Mouse (Mus musculus): Measurements from ENCODE around the gene Wdr70. TPM values are rescaled to one million over a fixed set of nuclear protein-coding genes. Genes with fewer than 3 reads are reported as not detected.

Gene Wdr70
- polyA plus RNA-seq, 1 experiment = not detected

GRCm38 (mm10) chr15:7865305-7865704, 233.7 kb downstream of the Wdr70 start:
- Histone ChIP-seq H3K4me1 (ENCODE audit: control insufficient read depth, insufficient read depth, low read length) (peaks cover 4% of the 10 kb centered on the region), H3K4me3 (ENCODE audit: insufficient read depth, low read depth, low read length) (no peak overlapping the region), H3K27ac (ENCODE audit: insufficient read depth, low read depth, low read length) (no peak overlapping the region)
- TF ChIP-seq POLR2A (IDR thresholded peaks at IDR 0.05; ENCODE audit: insufficient read depth, low read depth, low read length) (no peak), CTCF (IDR thresholded peaks at IDR 0.05; ENCODE audit: insufficient read depth, low read depth, low read length) (no peak)
- WGBS = 89% methylated on average over 3 of the region's 3 CpGs

- WGBS = 38% methylated on average over 5 of the region's 5 CpGs
Observed at GRCm38 (mm10) chr15:7863328-7863727, 235.7 kb downstream of the Wdr70 start.

GRCm38 (mm10) chr15:7862890-7863289, 236.1 kb downstream of the Wdr70 start:
- no peak for TF ChIP-seq POLR2A (IDR thresholded peaks at IDR 0.05; ENCODE audit: insufficient read depth, low read depth, low read length)
- TF ChIP-seq CTCF (IDR thresholded peaks at IDR 0.05; ENCODE audit: insufficient read depth, low read depth, low read length) = no peak
- 86% methylated on average over 5 of the region's 5 CpGs for WGBS
- H3K27ac ChIP-seq (ENCODE audit: insufficient read depth, low read depth, low read length) = no peak overlapping the region
- H3K4me3 ChIP-seq (ENCODE audit: insufficient read depth, low read depth, low read length) = no peak overlapping the region
- H3K4me1 ChIP-seq (ENCODE audit: control insufficient read depth, insufficient read depth, low read length) = peaks cover 4% of the 10 kb centered on the region

More at GRCm38 (mm10) chr15:7863328-7863727, 235.7 kb downstream of the Wdr70 start:
- TF ChIP-seq POLR2A (IDR thresholded peaks at IDR 0.05; ENCODE audit: insufficient read depth, low read depth, low read length) = no peak
- no peak for TF ChIP-seq CTCF (IDR thresholded peaks at IDR 0.05; ENCODE audit: insufficient read depth, low read depth, low read length)
- H3K4me3 ChIP-seq (ENCODE audit: insufficient read depth, low read depth, low read length) = no peak overlapping the region
- H3K27ac ChIP-seq (ENCODE audit: insufficient read depth, low read depth, low read length) = no peak overlapping the region
- peaks cover 4% of the 10 kb centered on the region for H3K4me1 ChIP-seq (ENCODE audit: control insufficient read depth, insufficient read depth, low read length)

- no peak overlapping the region for H3K4me3 ChIP-seq (ENCODE audit: insufficient read depth, low read depth, low read length)
Observed at GRCm38 (mm10) chr15:7858841-7859240, 240.2 kb downstream of the Wdr70 start.

GRCm38 (mm10) chr15:7857418-7857817, 241.6 kb downstream of the Wdr70 start:
- no peaks in the 10 kb centered on the region for H3K4me1 ChIP-seq (ENCODE audit: control insufficient read depth, insufficient read depth, low read length)
- H3K27ac ChIP-seq (ENCODE audit: insufficient read depth, low read depth, low read length) = no peak overlapping the region
- no peak for TF ChIP-seq CTCF (IDR thresholded peaks at IDR 0.05; ENCODE audit: insufficient read depth, low read depth, low read length)
- no peak for TF ChIP-seq POLR2A (IDR thresholded peaks at IDR 0.05; ENCODE audit: insufficient read depth, low read depth, low read length)
- no peak overlapping the region for H3K4me3 ChIP-seq (ENCODE audit: insufficient read depth, low read depth, low read length)
- 54% methylated on average over 13 of the region's 13 CpGs for WGBS

More at GRCm38 (mm10) chr15:7858841-7859240, 240.2 kb downstream of the Wdr70 start:
- WGBS = 78% methylated on average over 5 of the region's 5 CpGs
- TF ChIP-seq CTCF (IDR thresholded peaks at IDR 0.05; ENCODE audit: insufficient read depth, low read depth, low read length) (no peak), POLR2A (IDR thresholded peaks at IDR 0.05; ENCODE audit: insufficient read depth, low read depth, low read length) (no peak)
- Histone ChIP-seq H3K27ac (ENCODE audit: insufficient read depth, low read depth, low read length) (no peak overlapping the region), H3K4me1 (ENCODE audit: control insufficient read depth, insufficient read depth, low read length) (peaks cover 4% of the 10 kb centered on the region)

- no peaks in the 10 kb centered on the region for H3K4me1 ChIP-seq (ENCODE audit: control insufficient read depth, insufficient read depth, low read length)
- no peak overlapping the region for H3K4me3 ChIP-seq (ENCODE audit: insufficient read depth, low read depth, low read length)
- no peak for TF ChIP-seq CTCF (IDR thresholded peaks at IDR 0.05; ENCODE audit: insufficient read depth, low read depth, low read length)
- TF ChIP-seq POLR2A (IDR thresholded peaks at IDR 0.05; ENCODE audit: insufficient read depth, low read depth, low read length) = no peak
- WGBS = 93% methylated on average over 4 of the region's 4 CpGs
- H3K27ac ChIP-seq (ENCODE audit: insufficient read depth, low read depth, low read length) = no peak overlapping the region
Observed at GRCm38 (mm10) chr15:7842398-7842797, 256.6 kb downstream of the Wdr70 start.

- Histone ChIP-seq H3K4me3 (ENCODE audit: insufficient read depth, low read depth, low read length) (no peak overlapping the region), H3K4me1 (ENCODE audit: control insufficient read depth, insufficient read depth, low read length) (no peaks in the 10 kb centered on the region), H3K27ac (ENCODE audit: insufficient read depth, low read depth, low read length) (no peak overlapping the region)
- TF ChIP-seq CTCF (IDR thresholded peaks at IDR 0.05; ENCODE audit: insufficient read depth, low read depth, low read length) (no peak), POLR2A (IDR thresholded peaks at IDR 0.05; ENCODE audit: insufficient read depth, low read depth, low read length) (no peak)
- 86% methylated on average over 1 of the region's 1 CpGs for WGBS
Observed at GRCm38 (mm10) chr15:7841664-7842063, 257.3 kb downstream of the Wdr70 start.

- TF ChIP-seq CTCF (IDR thresholded peaks at IDR 0.05; ENCODE audit: insufficient read depth, low read depth, low read length) (no peak), POLR2A (IDR thresholded peaks at IDR 0.05; ENCODE audit: insufficient read depth, low read depth, low read length) (no peak)
- Histone ChIP-seq H3K4me1 (ENCODE audit: control insufficient read depth, insufficient read depth, low read length) (no peaks in the 10 kb centered on the region), H3K4me3 (ENCODE audit: insufficient read depth, low read depth, low read length) (no peak overlapping the region), H3K27ac (ENCODE audit: insufficient read depth, low read depth, low read length) (no peak overlapping the region)
- 64% methylated on average over 7 of the region's 7 CpGs for WGBS
Observed at GRCm38 (mm10) chr15:7838921-7839309, 260.1 kb downstream of the Wdr70 start.

GRCm38 (mm10) chr15:7838060-7838920, 260.7 kb downstream of the Wdr70 start:
- H3K27ac ChIP-seq (ENCODE audit: insufficient read depth, low read depth, low read length) = no peak overlapping the region
- H3K4me3 ChIP-seq (ENCODE audit: insufficient read depth, low read depth, low read length) = no peak overlapping the region
- no peaks in the 10 kb centered on the region for H3K4me1 ChIP-seq (ENCODE audit: control insufficient read depth, insufficient read depth, low read length)
- no peak for TF ChIP-seq POLR2A (IDR thresholded peaks at IDR 0.05; ENCODE audit: insufficient read depth, low read depth, low read length)
- TF ChIP-seq CTCF (IDR thresholded peaks at IDR 0.05; ENCODE audit: insufficient read depth, low read depth, low read length) = no peak
- WGBS = 66% methylated on average over 8 of the region's 8 CpGs

Data from olfactory bulb, adult 2 months (tissue).